8 mouse cellular contexts compared by ENCODE assay signal in the genomic region with DNA sequence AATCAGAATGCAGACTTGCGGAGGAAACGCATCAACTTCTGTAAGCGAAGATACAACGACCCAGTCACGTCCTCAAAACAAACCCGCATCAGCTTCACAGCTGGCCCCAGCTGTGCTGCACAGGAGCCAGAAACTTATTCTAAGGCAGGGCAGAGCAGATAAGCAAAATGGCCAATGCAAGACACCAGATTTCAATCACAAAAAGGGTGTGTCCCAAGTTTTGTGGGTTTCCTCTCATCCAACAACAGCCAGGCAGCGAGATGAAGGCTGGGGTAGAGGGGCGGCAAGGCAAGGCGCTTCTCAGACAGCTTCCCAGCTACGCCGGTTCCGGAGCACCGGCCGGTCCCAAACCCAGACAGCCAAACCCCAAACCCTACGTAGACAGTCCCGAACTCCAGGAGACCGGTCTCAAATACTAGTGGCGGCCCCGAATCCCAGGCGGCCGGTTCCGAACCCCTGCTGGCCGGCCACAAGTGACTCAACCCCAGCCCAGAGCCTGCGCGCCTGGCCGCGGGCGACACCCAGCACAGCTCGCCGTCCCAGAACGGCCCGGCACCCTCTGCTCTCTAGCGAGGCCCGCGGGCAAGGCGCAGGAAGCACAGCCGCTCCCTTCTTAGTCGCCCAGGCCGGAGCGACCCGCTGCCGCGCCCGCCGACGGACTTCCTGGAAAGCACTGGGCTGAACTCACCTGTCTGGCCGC. TPM values are rescaled to one million over a fixed set of nuclear protein-coding genes. Genes with fewer than 3 reads are reported as not detected.
DNase-seq lines count a peak whose midpoint lies in the region; ATAC-seq lines count a peak whose summit lies in the region.

No protein-coding gene starts in this region.

- ATAC-seq in kidney, embryonic 14.5 days (ENCODE audit: low FRiP score, low TSS enrichment) = peak; percentile 93

- H3K4me3 ChIP-seq in heart, embryonic 10.5 days = peak overlapping the region; percentile 95
- H3K4me3 ChIP-seq in kidney, embryonic 14.5 days (ENCODE audit: low read length) = peak overlapping the region; percentile 87

- no peaks in the 10 kb centered on the region for H3K9me3 ChIP-seq in heart, embryonic 10.5 days
- H3K9me3 ChIP-seq in kidney, embryonic 14.5 days (ENCODE audit: control insufficient read depth, low read length) = no peaks in the 10 kb centered on the region

- peak overlapping the region; percentile 91 for H3K27ac ChIP-seq in heart, embryonic 10.5 days
- peak overlapping the region; percentile 88 for H3K27ac ChIP-seq in kidney, embryonic 14.5 days (ENCODE audit: low read depth, low read length)

- peak overlapping the region; percentile 79 for H3K9ac ChIP-seq in kidney, embryonic 14.5 days (ENCODE audit: low read depth, low read length)

- peak; percentile 13 to 18 for DNase-seq in layer of hippocampus, postnatal 25 days (ENCODE audit: extremely low spot score in 1 of 2, low spot score in 1 of 2)
- DNase-seq in layer of hippocampus, postnatal 14 days (ENCODE audit: low spot score in 2 of 2) = no peak
- peak; percentile 72 for DNase-seq in c-Kit-positive CD71-positive TER-119-positive erythroid progenitor cells, embryonic 14.5 days (ENCODE audit: low spot score)
- DNase-seq in heart, embryonic 10.5 days (ENCODE audit: low spot score) = peak; percentile 86
- DNase-seq in lung, postnatal 10 days = peak; percentile 69
- peak; percentile 15 for DNase-seq in ovary, postnatal 14 days (ENCODE audit: low spot score)
- no peak for DNase-seq in layer of hippocampus, adult 11-12 months (ENCODE audit: low spot score)

- under 1% methylated on average over 47 of the region's 47 CpGs for WGBS in heart, embryonic 10.5 days
- WGBS in kidney, embryonic 14.5 days = under 1% methylated on average over 47 of the region's 47 CpGs

- no peaks in the 10 kb centered on the region for H3K36me3 ChIP-seq in heart, embryonic 10.5 days
- no peaks in the 10 kb centered on the region for H3K36me3 ChIP-seq in kidney, embryonic 14.5 days (ENCODE audit: control insufficient read depth, insufficient read depth, low read length)

- peaks cover 8% of the 10 kb centered on the region; the same call in 1 of the 2 replicates for H3K4me1 ChIP-seq in heart, embryonic 10.5 days
- H3K4me1 ChIP-seq in kidney, embryonic 14.5 days (ENCODE audit: control insufficient read depth, insufficient read depth, low read length) = peaks cover 5% of the 10 kb centered on the region

- H3K4me2 ChIP-seq in kidney, embryonic 14.5 days (replicated peaks; ENCODE audit: low read depth, low read length) = peak overlapping the region; percentile 68

- H3K27me3 ChIP-seq in heart, embryonic 10.5 days (ENCODE audit: insufficient read depth, poor library complexity, severe bottlenecking) = no peaks in the 10 kb centered on the region
- no peaks in the 10 kb centered on the region for H3K27me3 ChIP-seq in kidney, embryonic 14.5 days (ENCODE audit: control insufficient read depth, insufficient read depth, low read length)

RNA-seq across cellular contexts. Expression of a gene that starts 0.5 kb away (rescaled TPM):
- 10 to 100 TPM; 38.7 to 42.6 TPM for total RNA-seq in layer of hippocampus, postnatal 25 days (2021)
- total RNA-seq in layer of hippocampus, postnatal 14 days (2021) = 10 to 100 TPM; 51.5 to 61.4 TPM
- polyA plus RNA-seq in heart, embryonic 10.5 days (2016; fragmentation: Nextera tagmentation; extraction: Ambion mirVana) = 73.4 and 90.5 TPM in 2 replicates
- polyA plus RNA-seq in kidney, embryonic 14.5 days (2014; fragmentation: Nextera tagmentation; extraction: Ambion mirVana) = 97.1 and 144 TPM in 2 replicates

RNA-seq across cellular contexts. Expression of a gene that starts 52.2 kb away (rescaled TPM):
- 100 to 1,000 TPM; 363 to 370 TPM for total RNA-seq in layer of hippocampus, postnatal 25 days (2021)
- total RNA-seq in layer of hippocampus, postnatal 14 days (2021) = 100 to 1,000 TPM; 420 to 434 TPM
- 6.0 and 8.9 TPM in 2 replicates for polyA plus RNA-seq in heart, embryonic 10.5 days (2016; fragmentation: Nextera tagmentation; extraction: Ambion mirVana)
- polyA plus RNA-seq in kidney, embryonic 14.5 days (2014; fragmentation: Nextera tagmentation; extraction: Ambion mirVana) = 17.6 and 22.8 TPM in 2 replicates

Comparison
In these comparisons a context has a peak if more than half of its experiments do, and no peak if none do; other contexts are left out.
1. DNase-seq: peak in layer of hippocampus, postnatal 25 days (2 of 2), c-Kit-positive CD71-positive TER-119-positive erythroid progenitor cells, embryonic 14.5 days (single experiment), heart, embryonic 10.5 days (single experiment), lung, postnatal 10 days (single experiment) and ovary, postnatal 14 days (single experiment); none in layer of hippocampus, postnatal 14 days (0 of 2) and layer of hippocampus, adult 11-12 months (single experiment).